Mouse (Mus musculus) MN1 (cell line): ENCODE results near the gene Chmp4b.
A peak's percentile ranks its signal among the peaks of the same experiment; 100 is the strongest.

Source experiments
- DNase-seq: peaks from one replicate; pipeline ENCODE4 v3.0.0-alpha.2; 2016; ENCODE audit warnings: low spot score

Gene Chmp4b

DNA sequence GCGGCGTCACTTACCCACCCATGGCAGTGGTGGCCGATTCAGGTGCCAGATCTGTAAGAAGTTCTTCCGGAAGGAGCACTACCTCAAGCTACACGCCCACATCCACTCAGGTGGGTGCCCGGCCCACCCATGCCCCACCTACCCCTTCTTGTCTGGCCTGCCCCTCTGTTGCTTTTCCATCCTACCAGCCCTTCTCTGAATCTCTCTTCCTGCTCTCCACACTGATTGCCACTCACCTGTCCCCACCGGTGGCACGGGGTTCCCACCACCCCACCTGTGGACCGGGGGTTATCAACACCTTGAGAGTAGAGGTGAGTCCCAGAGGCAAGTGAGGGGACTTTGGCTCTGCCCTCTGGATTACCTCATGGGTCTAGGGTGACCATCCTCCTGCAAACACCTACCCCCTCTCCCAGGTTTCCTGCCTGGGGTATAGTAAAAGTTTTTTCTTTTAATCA is 9.5 kb upstream of the Chmp4b start:
- DNase-seq = no peak

DNA sequence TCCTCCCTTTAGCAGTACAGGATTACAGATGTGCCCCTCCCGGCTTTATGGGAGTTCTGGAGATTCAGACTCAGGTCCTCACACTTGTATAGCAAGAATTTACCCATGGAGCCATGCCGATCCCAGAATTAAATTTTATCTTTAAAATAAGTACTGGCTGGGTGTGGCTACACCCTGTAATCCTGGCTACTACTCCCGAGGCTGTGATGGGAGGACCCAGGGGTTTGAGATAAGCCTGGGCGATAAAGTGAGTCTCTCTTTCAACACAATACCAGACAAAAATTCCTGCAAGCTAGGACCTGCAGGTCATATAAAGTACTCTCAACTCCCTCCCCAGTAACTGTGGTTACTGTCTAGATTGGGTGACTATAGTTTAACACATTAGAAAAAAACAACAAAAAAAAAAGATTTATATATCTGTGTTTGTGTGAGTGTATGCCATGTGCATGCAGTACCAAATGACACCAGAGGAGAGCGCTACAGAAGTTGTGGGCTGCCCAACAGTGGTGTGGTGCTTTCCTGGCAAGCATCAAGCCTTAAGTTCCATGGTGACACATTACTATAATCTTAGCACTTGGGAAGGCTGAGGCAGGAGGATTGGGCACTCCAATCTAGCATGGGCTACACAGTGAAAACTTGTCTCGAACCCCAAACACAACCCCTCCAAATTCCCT is 8.7 kb upstream of the Chmp4b start:
- DNase-seq = no peak

GRCm38 (mm10) chr2:154646634-154647033 is 4.9 kb upstream of the Chmp4b start:
- DNase-seq = peak; percentile 43

- DNase-seq = no peak
Observed at GRCm38 (mm10) chr2:154648086-154648485, 3.4 kb upstream of the Chmp4b start.

DNA sequence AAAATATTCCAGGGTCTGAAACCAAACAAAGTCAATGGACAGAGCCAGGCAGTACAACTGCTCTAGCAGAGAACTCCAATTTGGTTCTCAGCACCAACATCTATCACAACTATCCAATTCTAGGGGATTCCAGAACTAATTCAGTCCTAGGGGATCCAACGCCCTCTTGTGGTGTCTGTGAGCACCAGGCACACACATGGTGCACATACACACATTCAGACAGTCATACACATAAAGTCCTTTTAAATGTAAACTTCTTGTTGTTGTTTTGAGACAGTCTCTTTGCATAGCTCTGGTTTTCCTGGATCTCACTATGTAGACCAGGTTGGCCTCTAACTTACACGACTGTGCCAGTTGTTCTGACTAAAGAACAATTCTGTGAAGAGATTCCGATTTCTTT is 1.1 kb upstream of the Chmp4b start:
- no peak for DNase-seq

DNA sequence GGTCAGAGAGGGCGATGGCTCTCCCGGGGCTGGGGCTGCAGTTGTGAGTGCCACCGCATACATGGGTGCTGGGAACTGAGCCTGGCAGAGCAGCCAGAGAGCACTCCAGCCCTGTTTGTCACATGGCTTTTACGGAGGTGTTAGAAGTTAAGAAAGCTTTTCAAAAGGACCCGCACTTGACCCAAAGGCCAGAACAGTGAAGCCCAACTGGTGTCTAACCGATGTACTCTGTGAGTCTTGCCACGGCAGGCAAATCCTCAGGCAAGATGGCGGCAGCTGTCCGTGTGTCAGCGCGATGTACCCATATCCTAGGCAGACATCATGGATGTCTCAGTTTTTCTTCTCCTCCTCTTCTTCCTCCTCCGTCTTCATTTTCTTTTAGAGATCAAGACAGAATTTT is 3.5 kb downstream of the Chmp4b start:
- DNase-seq = no peak

- DNase-seq = no peak
Observed at GRCm38 (mm10) chr2:154655878-154656414, 4.4 kb downstream of the Chmp4b start.

DNA sequence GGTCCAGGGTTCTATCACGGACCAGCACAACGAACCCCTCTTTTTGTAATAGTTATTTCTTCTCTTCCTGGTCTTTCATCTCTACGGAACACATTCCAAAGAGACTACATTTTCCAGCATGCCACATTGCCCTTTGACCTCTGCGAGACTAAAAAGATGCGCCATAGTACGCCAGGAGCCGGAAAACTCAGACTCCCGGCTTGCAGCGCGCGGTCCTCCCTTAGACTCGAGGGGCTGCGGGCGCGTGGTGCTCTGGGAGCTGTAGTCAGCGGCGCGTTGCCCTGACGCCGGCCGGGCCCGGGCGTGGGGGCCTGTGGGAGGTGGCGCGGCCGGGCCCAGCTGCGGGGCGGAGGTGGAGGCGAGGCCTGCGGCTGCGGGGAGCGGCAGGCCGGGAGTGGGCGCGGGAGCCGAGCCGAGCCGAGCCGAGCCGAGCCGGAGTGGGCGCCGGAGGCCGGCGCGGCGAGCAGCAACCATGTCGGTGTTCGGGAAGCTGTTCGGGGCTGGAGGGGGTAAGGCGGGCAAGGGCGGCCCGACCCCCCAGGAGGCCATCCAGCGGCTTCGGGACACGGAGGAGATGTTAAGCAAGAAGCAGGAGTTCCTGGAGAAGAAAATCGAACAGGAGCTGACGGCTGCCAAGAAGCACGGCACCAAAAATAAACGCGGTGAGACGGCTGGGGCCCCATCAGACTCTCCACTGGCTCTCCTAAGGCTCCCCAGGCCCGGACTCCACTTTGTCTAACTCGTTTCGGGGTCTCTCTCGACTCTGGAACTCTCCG is 5.4 kb downstream of the Chmp4b start:
- peak; percentile 99 for DNase-seq

- peak; percentile 60 for DNase-seq
Observed at GRCm38 (mm10) chr2:154657486-154658237, 6.2 kb downstream of the Chmp4b start.

DNA sequence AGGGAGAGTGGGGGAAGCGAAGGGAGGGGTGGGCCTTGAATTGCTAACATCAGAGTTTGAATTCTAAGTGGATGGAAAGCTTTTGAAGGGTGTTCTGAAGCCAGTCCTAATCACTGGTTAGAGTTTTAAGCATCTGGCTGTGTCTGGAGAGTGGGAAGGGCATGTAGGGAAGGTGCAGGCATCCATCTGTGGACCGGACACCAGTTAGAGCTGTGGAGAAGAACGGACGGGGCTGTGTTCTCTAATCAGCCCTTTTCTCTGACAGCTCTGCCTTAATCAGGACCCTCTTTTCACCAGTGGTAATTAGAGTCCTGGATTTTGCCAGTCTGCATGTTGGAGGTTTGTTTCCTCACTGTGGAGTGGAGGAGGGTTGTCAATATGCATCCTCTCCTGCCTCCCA is 7.6 kb downstream of the Chmp4b start:
- no peak for DNase-seq

DNA sequence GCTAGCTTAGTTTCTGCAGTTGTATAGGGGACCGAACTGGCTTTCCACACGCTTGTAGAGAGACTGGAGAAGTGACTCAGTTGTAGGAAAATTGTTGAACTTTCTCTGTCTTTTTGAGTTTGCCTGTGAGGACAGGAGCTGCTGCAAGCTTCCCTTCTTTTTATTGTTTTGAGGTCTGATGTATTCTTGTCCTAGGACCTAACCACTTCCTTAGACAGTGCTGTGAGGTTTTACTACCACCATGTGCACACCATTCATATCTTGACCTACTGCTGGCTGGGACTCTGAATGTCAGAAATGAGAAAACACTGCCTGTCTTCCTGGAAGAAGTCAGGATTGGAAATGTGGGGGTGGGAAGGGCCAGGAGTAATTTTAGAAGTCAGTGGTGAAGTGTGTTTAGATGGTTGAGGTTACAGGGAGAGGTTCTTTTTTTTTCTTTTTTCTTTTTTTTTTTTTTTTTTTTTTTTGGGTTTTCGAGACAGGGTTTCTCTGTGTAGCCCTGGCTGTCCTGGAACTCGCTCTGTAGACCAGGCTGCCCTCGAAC is 8.1 kb downstream of the Chmp4b start:
- no peak for DNase-seq

- DNase-seq = no peak
Observed at GRCm38 (mm10) chr2:154668680-154669079, 17.2 kb downstream of the Chmp4b start.

- DNase-seq = no peak
Observed at GRCm38 (mm10) chr2:154670106-154670505, 18.6 kb downstream of the Chmp4b start.

DNA sequence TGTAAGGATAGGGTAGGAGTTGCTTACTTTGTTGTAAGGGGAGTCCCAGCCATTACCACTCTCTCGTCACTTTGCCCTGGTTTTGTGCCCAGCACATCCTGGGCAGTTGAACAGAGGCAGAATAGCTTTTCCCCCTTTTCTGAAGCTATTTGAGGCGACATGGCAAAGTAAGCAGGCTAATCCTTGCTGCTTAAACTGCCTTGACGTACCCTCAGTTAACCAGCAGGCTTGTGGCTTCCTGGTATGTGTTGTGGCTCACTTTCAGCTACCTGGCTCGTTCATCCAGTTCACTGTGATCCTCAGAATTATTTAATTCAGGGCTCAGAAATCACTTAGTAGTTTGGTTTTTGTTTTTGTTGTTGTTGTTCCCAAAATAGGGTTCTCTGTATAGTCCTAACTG is 19.2 kb downstream of the Chmp4b start:
- no peak for DNase-seq

GRCm38 (mm10) chr2:154674008-154674407 is 22.5 kb downstream of the Chmp4b start:
- DNase-seq = no peak

- DNase-seq = peak; percentile 90
Observed at GRCm38 (mm10) chr2:154676653-154677609, 25.4 kb downstream of the Chmp4b start.

GRCm38 (mm10) chr2:154677651-154678139 is 26.2 kb downstream of the Chmp4b start:
- peak; percentile 60 for DNase-seq

DNA sequence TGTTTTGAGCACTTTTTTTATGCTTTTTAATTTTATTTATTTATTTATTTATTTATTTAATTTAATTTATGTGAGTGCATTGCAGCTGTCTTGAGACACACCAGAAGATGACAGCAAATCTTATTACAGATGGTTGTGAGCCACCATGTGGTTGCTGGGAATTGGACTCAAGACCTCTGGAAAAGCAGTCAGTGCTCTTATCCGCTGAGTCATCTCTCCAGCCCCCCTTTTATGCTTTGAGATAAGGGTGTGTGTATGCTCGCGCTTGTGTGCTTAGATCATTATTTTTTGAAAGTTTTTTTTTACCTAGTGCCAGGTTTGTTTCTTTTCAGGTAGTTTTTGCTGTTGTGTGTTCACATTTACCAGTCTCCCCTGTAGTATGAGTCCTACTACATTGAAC is 27.5 kb downstream of the Chmp4b start:
- peak; percentile 39 for DNase-seq

GRCm38 (mm10) chr2:154680337-154680736 is 28.8 kb downstream of the Chmp4b start:
- no peak for DNase-seq

DNA sequence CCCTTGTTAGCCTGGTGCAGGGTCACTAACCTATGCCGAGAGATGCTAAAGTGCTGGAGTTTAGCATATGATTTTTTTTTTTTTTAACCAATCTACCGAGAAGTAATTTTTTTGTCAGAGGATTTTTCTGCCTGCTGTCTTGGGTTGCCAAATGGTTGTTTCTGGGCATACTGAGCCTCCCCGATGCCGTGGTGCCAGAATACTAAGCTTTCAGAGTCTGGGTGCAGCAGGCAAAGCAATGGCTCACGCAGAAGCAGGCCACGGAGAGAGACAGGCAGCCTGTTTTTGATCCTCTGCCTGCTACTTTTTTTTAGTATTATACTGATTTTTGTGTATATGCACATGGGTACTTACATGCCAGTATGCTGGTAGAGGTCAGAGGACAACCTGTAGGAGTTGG is 29.4 kb downstream of the Chmp4b start:
- no peak for DNase-seq

- DNase-seq = no peak
Observed at GRCm38 (mm10) chr2:154682712-154683111, 31.2 kb downstream of the Chmp4b start.
